Mouse (Mus musculus) midbrain, embryonic 13.5 days (tissue): ENCODE results near the gene Cluh. TPM values are rescaled to one million over a fixed set of nuclear protein-coding genes. Genes with fewer than 3 reads are reported as not detected.

ENCODE experiments used
- ATAC-seq: fragments of 200-750 bp; cut with Nextera tagmentation; 2 replicates; pipeline ENCODE4 v1.8.0; 2017; ENCODE audit warnings: mild to moderate bottlenecking, moderate TSS enrichment, moderate library complexity
- H3K27ac ChIP-seq: fragments of 300-500 bp; sonication (generic); 2 replicates; pipeline ENCODE4 v1.5.1; 2015; ENCODE audit warnings: inconsistent platforms, mild to moderate bottlenecking, moderate library complexity
- H3K27me3 ChIP-seq: fragments of 300-500 bp; sonication (generic); 2 replicates; pipeline ENCODE4 v1.6.1; 2015; ENCODE audit warnings: mild to moderate bottlenecking, inconsistent platforms
- H3K36me3 ChIP-seq: fragments of 300-500 bp; sonication (generic); 2 replicates; pipeline ENCODE4 v1.6.1; 2015; ENCODE audit warnings: mild to moderate bottlenecking, inconsistent platforms
- H3K4me1 ChIP-seq: fragments of 300-500 bp; sonication (generic); replicated peaks from 2 replicates; pipeline ENCODE4 v1.6.1; 2015; ENCODE audit warnings: inconsistent platforms
- H3K4me2 ChIP-seq: fragments of 300-500 bp; sonication (generic); replicated peaks from 2 replicates; pipeline ENCODE4 v1.6.1; 2015; ENCODE audit warnings: moderate library complexity, mild to moderate bottlenecking, inconsistent platforms
- H3K4me3 ChIP-seq: fragments of 300-500 bp; sonication (generic); replicated peaks from 2 replicates; pipeline ENCODE4 v1.5.1; 2015; ENCODE audit warnings: mild to moderate bottlenecking, inconsistent platforms
- H3K9ac ChIP-seq: fragments of 300-500 bp; sonication (generic); replicated peaks from 2 replicates; pipeline ENCODE4 v1.6.1; 2015; ENCODE audit warnings: mild to moderate bottlenecking, inconsistent platforms
- H3K9me3 ChIP-seq: fragments of 300-500 bp; sonication (generic); 2 replicates; pipeline ENCODE4 v1.6.1; 2016; ENCODE audit warnings: mild to moderate bottlenecking, inconsistent platforms
- WGBS: fragments of 180-500 bp; shearing (Covaris S2); methylation state at CpG from one replicate; pipeline ENCODE4 v1.1.7; 2015; 5-methylcytosine and 5-hydroxymethylcytosine counted together
- polyA plus RNA-seq: library from polyadenylated mRNA; unstranded; fragments of >200 nt; fragmentation: Nextera tagmentation; extraction: Ambion mirVana; gene quantifications from 2 replicates; pipeline ENCODE4 v1.2.1, GENCODE M21; 2015

Cluh gene
- polyA plus RNA-seq, 1 experiment from 2014 or later = 14.2 TPM

DNA sequence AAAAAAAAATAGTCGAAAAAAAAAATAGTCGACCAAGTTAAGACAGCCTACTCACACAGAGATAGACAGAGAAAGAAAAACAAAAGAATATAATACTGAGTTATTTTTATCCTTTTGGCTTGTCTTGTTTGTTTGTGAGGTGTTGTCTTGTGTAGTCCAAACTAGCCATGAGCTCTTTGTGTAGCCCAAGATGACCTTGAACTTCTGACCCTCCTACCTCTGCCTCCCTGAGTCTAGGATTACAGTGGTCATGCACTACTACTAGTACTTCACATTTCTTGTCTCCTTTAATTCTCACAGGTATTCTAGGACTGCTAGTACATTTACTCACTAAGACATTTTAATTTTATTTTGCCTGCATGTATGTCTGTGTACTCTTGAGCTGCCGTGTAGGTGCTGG lies 21.8 kb upstream of the Cluh start:
- Histone ChIP-seq H3K36me3 (no peaks in the 10 kb centered on the region), H3K4me2 (no peak overlapping the region), H3K27ac (no peak overlapping the region), H3K9me3 (no peaks in the 10 kb centered on the region), H3K4me1 (0 out of 2 replicates have a peak, but pooled peaks cover 5% of the 10 kb centered on the region), H3K4me3 (no peak overlapping the region), H3K9ac (no peak overlapping the region), H3K27me3 (no peaks in the 10 kb centered on the region)
- ATAC-seq = no peak
- WGBS = 67% methylated on average over 3 of the region's 3 CpGs

DNA sequence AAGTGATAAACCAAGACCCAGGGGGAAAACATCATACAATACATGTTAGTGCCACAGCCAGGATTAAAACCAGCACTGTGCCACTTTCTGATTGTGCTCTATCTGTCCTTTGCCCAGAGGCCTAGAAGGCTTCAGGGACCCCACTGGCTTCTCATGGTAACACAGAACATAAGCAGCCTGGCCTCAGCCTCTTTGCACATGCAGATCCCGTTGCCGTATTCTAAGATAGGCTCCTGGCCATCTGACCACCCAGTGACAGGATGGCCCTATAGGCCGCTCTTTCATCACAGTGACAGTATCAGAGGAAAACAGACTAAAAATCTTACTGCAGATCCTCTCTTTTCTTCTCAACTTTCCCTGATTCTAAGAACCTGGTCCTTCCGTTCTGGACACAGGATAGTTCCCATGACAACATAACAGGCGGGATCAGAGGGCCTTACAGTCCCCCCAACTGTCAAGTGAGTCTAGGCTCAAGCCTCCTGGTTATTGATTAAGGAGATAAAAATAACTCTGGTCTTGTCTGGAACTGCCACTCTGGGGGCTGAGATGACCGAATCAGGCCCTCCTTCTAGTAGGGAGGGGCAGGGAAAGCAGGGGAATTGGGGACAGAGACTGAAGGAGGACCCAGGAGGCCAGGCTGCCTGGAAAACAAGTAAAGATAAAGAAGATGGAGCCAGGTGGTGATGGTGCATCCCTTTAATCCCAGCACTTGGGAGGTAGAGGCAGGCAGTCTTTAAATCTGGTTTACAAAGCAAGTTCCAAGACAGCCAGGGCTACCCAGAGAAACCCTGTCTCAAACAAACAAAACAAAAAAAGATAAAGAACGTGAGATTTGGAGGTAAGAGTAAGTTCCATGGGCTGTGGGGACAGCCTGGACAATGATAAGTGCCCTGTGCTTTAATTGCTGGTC lies 17.2 kb upstream of the Cluh start:
- Histone ChIP-seq H3K27ac (no peak overlapping the region), H3K9me3 (no peaks in the 10 kb centered on the region), H3K4me3 (no peak overlapping the region), H3K36me3 (no peaks in the 10 kb centered on the region), H3K4me1 (peaks cover 8% of the 10 kb centered on the region), H3K4me2 (no peak overlapping the region), H3K9ac (no peak overlapping the region), H3K27me3 (peaks cover 9% of the 10 kb centered on the region)
- ATAC-seq = no peak
- 68% methylated on average over 7 of the region's 7 CpGs for WGBS

DNA sequence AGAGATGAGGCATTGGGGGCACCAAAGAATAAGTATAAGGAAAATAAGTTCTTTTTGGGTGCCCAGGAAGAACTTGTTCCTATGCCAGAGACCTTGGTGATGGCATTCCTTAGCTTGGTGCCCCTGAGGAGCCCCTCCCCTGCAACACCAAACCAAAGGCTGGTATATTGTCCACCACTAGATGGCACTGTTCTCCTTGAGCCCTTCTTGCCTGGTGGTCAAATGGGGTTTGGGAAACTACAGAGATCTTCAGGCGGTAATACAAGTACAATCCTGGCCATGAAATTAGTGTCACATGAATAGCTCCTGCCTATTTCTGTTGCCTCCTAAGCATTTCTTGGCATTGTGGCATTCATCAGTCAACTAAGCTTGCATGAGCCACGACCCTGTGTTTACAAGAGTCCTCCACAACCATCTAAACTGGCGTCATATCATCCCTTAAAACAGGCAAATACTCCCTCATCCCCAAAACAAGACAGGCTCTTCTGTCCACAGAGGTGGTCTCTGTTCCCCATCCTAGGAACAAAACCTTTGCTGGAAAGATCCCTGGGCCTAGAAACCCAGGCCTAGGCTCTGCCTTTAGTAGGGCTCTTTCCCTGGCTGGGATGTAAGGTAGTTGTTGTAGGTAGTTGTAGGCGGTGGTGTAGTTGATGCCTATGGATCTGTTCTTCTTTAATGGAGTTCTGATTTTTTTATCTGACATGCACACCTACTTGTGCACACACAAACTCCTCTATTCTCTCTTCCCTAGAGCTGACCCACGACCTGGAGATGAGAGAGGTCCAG lies 14.6 kb upstream of the Cluh start:
- no peak for ATAC-seq
- peaks cover 12% of the 10 kb centered on the region for H3K27me3 ChIP-seq
- no peaks in the 10 kb centered on the region for H3K9me3 ChIP-seq
- H3K4me3 ChIP-seq = no peak overlapping the region
- H3K9ac ChIP-seq = no peak overlapping the region
- no peak overlapping the region for H3K4me2 ChIP-seq
- no peak overlapping the region for H3K27ac ChIP-seq
- WGBS = 64% methylated on average over 5 of the region's 5 CpGs
- no peaks in the 10 kb centered on the region for H3K36me3 ChIP-seq
- H3K4me1 ChIP-seq = peaks cover 22% of the 10 kb centered on the region

DNA sequence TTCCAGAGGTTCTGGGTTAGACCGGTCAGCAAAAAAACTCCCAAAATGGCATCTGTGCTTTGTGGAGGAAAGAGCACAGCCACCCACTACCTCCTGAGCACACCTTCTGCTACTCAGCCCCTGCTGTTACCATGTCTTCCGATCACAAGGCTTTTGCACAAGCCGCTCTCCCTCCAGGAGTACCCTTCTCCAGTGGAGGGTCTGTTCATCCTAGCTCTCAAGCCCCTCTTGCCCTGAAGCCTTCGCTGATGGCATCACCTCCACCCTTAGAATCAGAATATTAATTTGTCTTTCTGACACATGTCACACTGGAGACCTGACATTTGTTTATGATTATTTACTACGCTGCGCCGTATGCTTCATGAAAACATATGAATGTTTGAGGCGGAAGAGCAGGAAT lies 11.8 kb upstream of the Cluh start:
- peak; percentile 19; the same call in 1 of the 2 replicates for ATAC-seq
- Histone ChIP-seq H3K4me1 (peaks cover 19% of the 10 kb centered on the region), H3K36me3 (no peaks in the 10 kb centered on the region), H3K27me3 (peaks cover 25% of the 10 kb centered on the region), H3K27ac (peak overlapping the region; percentile 95), H3K9me3 (no peaks in the 10 kb centered on the region), H3K9ac (peak overlapping the region; percentile 92), H3K4me2 (peak overlapping the region; percentile 85), H3K4me3 (peak overlapping the region; percentile 71)
- 17% methylated on average over 8 of the region's 8 CpGs for WGBS

DNA sequence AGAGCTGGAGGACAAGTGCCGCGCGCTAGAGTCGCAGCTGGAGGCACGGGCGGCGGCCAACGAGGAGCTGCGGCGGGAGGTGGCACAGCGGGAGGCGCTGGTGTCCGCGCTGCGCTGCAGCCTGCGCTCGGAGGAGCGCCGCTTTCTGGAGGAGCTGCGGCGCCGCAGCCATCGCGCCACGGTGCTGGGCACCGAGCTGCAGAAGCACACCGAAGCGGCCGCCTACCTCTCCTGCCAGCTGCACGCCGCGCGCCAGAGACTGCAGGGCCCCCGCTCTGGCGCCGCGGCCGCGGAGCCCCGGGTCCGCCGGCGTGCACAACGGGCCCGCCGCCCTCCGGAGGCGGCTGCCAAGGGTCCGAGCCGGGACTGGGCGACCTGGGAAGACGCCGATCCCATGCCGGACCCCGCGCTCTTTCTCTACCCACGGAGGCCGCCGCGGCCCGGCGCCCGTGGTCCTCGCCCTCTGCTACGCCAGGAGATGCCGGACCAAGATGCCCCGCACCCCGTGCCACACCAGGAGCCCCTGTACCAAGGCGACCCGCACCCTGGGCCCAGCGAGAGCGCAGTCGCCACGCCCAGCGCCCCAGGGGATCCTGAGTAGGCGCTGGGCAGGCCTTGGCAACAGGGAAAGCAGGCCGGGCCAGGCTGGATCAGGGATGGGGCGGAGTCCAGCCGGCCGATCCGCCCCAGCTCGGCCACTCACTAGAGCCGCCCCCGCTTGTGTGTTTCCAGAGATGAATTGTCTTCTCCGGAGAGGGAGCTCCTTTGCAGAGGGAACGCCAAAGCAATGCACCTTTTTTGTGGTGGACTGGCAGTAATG lies 11.1 kb upstream of the Cluh start:
- Histone ChIP-seq H3K4me1 (peaks cover 19% of the 10 kb centered on the region), H3K36me3 (no peaks in the 10 kb centered on the region), H3K9me3 (no peaks in the 10 kb centered on the region), H3K27ac (peak overlapping the region; percentile 95), H3K27me3 (peaks cover 25% of the 10 kb centered on the region), H3K4me3 (peak overlapping the region; percentile 71), H3K9ac (peak overlapping the region; percentile 92), H3K4me2 (peak overlapping the region; percentile 85)
- ATAC-seq = peak; percentile 92
- 1% methylated on average over 83 of the region's 86 CpGs for WGBS

DNA sequence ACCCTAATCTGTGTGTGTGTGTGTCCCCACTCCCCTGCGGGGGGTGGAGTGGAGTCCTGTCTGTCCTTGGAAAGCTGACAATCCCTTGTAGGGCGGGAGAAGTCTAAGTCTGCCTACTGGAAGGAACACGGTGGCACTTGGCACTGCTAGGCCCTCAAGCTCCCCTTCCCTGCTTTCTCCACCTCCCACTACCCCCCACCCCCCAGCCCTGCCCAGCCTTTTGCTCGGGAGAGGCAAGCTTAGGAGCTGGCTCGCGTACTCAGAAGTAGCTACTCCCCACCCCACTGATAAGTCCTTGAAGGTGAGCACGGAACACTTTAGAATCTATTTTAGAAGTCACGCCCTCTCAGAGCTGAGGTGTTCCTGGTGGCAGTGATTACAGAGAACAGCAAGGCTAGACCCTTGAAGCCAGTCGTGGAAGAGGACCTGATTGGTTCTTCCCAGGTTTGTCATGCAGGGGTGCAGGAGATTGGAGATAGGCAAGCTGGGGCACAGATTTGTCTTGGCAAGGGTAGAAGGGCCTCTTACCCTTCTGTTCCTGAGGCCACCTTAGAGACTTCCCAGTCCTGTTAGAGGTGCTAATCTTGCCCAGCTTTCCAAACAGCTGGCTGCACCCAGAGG lies 10.4 kb upstream of the Cluh start:
- peaks cover 19% of the 10 kb centered on the region for H3K4me1 ChIP-seq

DNA sequence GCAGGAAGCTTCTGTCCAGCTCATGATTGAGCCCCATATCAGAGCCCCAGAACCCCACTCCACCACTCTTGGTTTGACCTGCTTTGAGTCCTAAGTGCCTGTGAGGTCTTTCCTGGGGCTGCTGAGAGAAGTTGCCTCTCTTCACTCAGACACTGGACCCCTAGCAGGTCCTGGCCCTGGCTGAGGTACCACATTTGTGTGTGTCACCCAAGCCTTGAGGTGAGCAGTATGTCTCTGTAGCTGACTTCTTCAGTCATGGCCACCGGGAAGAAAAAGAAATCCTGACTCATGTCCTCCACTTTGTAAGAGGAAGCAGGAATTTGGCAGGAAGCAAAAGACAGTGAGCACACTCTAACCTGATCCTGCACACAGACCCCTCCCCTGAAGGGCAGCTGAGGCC lies 9.7 kb upstream of the Cluh start:
- H3K4me2 ChIP-seq = no peak overlapping the region

More for the DNA sequence above, 10.4 kb upstream of the Cluh start:
- 8% methylated on average over 9 of the region's 9 CpGs for WGBS
- no peaks in the 10 kb centered on the region for H3K36me3 ChIP-seq
- no peak; the same call in 1 of the 2 replicates for ATAC-seq
- peak overlapping the region; percentile 71 for H3K4me3 ChIP-seq
- peaks cover 25% of the 10 kb centered on the region for H3K27me3 ChIP-seq
- no peaks in the 10 kb centered on the region for H3K9me3 ChIP-seq
- H3K9ac ChIP-seq = peak overlapping the region; percentile 92
- H3K27ac ChIP-seq = peak overlapping the region; percentile 95
- H3K4me2 ChIP-seq = peak overlapping the region; percentile 85

DNA sequence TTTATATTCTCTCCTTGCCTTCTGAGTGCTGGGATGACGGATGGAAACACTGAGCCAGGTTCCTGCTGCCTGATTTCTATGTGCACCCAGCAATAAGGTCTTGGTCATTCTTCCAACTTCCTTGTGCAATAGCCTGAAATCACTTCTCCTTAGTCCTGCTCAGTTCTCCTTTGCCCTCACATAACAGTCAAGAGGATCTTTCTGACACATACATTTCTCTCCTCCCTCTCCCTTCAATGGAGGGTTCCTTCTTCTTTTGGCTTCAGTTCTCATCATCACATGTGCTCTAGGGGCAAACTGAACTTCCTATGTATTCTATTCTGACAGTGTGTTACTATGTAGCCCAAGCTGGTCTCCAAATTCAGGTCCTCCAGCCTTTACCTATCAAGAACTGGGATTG lies 1.3 kb upstream of the Cluh start:
- no peaks in the 10 kb centered on the region for H3K36me3 ChIP-seq
- no peak overlapping the region for H3K4me2 ChIP-seq
- H3K4me1 ChIP-seq = peaks cover 39% of the 10 kb centered on the region
- H3K9me3 ChIP-seq = no peaks in the 10 kb centered on the region
- no peak for ATAC-seq
- H3K27me3 ChIP-seq = no peaks in the 10 kb centered on the region
- H3K9ac ChIP-seq = no peak overlapping the region
- no peak overlapping the region for H3K4me3 ChIP-seq
- H3K27ac ChIP-seq = no peak overlapping the region
- 88% methylated on average over 1 of the region's 1 CpGs for WGBS

More for the DNA sequence above, 9.7 kb upstream of the Cluh start:
- Histone ChIP-seq H3K36me3 (no peaks in the 10 kb centered on the region), H3K9ac (no peak overlapping the region), H3K27ac (no peak overlapping the region), H3K4me1 (peaks cover 19% of the 10 kb centered on the region), H3K4me3 (no peak overlapping the region), H3K9me3 (no peaks in the 10 kb centered on the region), H3K27me3 (peaks cover 25% of the 10 kb centered on the region)
- no peak for ATAC-seq
- WGBS = 77% methylated on average over 1 of the region's 1 CpGs

DNA sequence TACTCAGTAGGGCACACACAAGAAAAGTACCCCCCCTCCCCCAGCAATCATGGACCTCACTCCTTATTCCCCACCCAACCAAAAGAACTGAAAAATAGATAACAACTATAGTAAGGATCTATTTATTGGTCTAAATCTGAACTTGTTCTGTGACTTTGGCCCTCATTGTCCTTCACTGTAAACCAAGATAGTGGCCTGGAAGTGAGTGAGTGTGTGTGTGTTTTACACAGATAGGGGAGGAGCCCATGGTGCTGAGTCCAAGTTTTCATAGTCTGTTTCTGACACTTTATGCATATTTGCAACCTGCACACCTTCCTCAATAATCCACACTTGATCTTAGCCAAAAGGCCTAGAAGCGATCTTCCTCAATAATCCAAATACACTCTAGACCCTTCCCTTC lies 619 bp upstream of the Cluh start:
- H3K4me2 ChIP-seq = peak overlapping the region; percentile 95
- H3K27ac ChIP-seq = peak overlapping the region; percentile 59
- no peaks in the 10 kb centered on the region for H3K9me3 ChIP-seq
- WGBS = 0% methylated on average over 1 of the region's 1 CpGs
- H3K4me1 ChIP-seq = peaks cover 46% of the 10 kb centered on the region
- H3K9ac ChIP-seq = peak overlapping the region; percentile 84
- peak; percentile 35 for ATAC-seq
- H3K4me3 ChIP-seq = peak overlapping the region; percentile 82
- H3K36me3 ChIP-seq = no peaks in the 10 kb centered on the region
- H3K27me3 ChIP-seq = no peaks in the 10 kb centered on the region

DNA sequence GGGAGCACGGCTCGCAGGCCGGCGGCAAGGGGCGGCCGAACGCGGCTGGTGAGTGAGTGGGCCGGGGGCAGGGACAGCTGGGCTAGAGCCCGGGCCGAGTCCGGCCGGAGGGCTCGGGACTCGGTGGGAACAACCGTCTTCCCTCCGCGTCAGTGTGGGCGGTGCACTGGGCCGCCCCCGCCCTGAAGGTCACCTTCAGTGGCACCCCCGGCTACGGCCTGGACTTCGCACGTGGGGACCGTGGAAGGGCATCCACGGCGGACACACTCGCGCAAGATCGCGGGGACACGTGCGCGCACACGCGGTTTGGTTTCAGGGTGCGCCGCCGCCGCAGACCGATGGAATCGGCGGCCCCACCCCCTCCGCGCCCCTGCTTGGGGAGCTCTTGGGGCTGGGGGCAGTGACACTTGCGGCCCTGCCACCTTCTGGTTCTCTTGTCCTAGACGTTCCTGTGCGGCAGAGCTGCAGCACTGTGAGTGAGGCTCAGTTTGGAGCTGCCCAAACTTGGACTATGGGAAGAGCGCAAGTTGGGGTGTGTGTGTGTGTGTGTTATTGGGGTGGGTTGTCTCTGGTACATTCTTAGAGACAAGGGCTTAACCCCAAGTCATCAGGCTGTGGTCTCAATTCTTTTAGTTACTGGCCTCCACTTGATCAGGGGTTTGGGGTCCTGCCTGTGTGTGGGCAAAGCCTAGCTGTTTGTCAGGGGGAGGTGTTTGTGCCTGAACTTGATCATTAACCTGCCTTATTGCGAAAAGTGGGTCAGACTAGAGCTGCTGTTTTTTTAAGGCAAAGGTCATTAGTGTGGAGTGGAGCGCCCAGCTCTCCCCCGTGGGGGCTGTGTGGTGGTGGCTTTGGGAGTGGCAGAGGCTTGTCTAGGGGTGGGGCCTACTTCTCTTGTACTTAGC lies 604 bp downstream of the Cluh start:
- Histone ChIP-seq H3K4me1 (peaks cover 49% of the 10 kb centered on the region), H3K36me3 (no peaks in the 10 kb centered on the region), H3K4me3 (peak overlapping the region; percentile 82), H3K4me2 (peak overlapping the region; percentile 95), H3K9ac (peak overlapping the region; percentile 84), H3K9me3 (no peaks in the 10 kb centered on the region), H3K27ac (0 out of 2 replicates have a peak overlapping the region, but pooled peaks have one; percentile 46), H3K27me3 (no peaks in the 10 kb centered on the region)
- WGBS = 2% methylated on average over 52 of the region's 53 CpGs
- ATAC-seq = peak; percentile 80
